Mouse (Mus musculus) cerebellum, adult 18-20 months (tissue): ENCODE measurements at regions not wholly inside any gene's neighbourhood (a gene's known extent, or its start where the extent isn't known, plus 50 kb on each side); places are given as distances from the start of the nearest gene placed in this dataset.

Source experiments
- DNase-seq, 2 experiments: peaks; one replicate each; pipeline ENCODE4 v3.0.0; 2021

DNA sequence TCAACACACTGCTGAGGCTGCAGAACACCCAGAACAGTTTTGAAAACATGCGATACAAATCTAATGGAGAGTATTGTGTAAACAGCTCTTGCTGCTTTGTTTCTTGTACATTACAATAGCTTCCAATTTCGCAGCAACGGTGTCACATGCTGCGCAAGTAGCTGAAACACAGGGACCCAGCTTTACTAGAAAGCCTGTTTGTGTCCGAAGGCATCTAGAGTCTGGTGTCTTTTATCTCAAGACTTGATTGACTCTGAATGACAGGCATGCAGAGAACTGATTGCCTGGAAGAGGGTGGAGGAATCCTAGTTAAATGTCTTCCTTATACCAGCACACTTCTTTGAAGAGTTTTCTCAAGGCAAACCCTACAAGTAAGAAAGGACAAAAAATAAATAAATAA is 66.1 kb upstream of the Fgf10 start:
- no peak for DNase-seq

DNA sequence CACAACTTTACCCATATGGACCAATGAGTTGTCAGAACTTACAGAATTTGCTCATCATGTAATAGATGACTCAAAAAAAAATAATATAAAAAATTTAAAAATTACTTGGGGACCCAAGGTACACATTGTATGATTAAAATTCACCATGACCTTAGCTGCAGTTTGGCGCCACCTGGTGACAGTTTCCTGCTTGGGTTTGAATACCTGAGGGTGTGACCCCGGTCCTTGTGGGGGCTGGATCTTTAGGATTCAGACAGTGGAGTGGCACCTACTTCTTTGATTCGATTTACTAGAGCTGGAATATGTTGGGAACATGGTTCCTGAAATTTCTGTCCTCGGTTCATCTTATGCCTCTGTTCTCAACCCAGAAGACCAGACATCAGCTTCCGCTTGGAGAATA is 72.7 kb upstream of the Fgf10 start:
- DNase-seq: peak; percentile 2 to 7

DNA sequence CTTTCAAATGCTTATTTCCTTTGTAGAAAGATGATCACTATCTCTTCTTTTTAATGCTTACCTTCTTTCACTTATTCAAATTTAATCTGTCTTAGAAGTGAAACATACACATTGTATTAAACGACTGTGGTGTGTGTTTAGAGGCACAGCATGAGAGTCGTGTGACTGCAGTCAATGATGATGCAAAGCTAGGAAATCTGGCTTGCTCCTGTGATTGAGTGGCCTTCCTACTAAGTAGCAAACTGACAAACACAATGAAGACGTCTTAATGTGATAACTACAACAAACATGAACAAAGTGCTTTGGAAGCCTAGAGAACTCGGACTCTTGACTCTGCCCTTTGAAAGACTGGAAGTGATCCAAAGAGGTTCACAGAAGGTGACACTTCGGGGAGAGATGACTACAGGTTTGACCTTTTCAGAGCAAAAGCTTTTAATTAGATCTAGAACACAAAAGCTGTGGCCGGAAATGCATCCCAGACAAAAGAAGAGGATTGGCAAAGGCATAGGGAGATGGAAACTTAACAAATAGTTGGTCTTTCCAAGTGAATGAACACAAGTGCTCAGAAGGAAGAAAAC is 73.3 kb upstream of the Fgf10 start:
- DNase-seq: no peak

DNA sequence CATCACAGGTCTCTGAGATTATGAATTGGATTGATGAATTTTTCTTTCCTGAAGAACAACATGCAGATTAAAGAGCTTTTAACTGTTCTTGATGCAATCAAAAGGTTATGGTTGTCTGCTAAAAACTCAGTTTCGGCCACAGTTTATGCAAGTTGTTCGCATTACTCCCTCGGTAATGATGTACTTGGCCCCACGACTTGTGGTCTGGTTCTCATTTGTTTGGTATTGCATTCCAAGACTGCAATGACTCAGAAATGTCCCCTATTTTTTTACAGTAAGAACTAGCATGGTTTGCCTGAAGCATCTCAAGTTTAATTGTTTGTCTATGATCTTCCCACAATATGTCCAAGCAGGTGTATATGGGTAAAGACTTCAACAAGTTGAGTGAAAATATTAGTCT is 77.5 kb upstream of the Fgf10 start:
- no peak for DNase-seq

DNA sequence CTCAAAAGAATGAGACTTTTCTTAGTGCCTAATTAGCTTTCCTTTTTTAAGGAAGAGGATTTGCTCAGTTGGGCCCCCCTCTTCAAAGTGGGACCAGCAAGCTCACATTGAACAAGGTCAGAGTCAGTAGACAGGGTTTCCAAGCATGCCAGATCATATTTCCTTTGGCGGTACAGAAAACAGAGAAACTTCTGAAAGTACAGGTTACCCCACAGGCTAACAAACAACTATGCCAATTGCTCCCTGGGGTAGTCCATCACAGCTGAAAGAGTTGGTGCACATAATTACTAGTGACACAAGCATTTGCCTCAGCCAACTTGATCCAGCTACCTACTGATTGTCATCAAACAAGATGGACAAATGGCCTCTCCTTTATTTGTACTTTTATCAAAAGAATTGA is 97.0 kb upstream of the Fgf10 start:
- no peak for DNase-seq

DNA sequence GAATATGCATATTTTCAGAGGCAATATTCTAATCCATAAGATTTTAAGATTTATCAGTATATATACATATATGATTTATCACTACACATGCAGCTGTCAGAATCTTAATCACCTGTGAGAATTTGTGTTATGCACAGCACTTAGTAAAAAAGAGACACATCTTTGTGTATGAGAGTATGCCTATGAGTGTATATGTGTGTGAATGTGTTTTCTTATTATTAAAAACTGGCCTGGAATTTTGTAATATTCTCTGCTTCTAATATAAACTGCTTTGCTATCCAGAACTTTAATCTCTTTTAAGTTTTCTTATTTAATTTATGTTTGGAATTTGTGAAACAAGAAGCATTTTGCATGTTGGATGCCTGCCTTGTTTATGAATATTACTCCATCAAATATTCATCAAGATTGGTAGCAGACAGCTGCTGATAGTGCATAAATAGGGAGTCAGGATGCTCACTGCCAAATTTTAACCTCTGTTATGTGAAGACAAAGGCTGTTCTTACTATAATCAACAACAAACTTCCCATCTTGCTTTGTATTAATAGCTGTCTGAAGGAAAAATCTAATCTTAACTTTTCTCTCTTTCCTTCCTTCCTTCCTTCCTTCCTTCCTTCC is 104.3 kb upstream of the Fgf10 start:
- DNase-seq: no peak

DNA sequence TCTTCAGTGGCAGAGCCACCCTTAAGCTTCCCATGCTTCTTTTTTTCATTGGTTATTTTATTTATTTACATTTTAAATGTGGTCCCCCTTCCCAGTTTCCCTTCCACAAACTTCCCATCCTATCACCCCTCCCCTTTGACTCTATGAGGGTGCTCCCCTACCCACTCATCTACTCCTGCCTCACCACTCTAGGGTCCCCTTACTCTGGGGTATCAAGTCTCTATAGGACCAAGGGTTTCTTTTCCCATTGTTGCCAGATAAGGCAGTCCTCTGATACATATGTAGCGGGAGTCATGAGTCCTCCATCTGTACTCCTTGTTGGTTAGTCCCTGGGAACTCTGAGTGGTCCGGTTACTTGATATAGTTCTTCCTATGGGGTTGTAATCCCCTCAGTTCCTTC is 110.6 kb upstream of the Fgf10 start:
- DNase-seq: no peak

DNA sequence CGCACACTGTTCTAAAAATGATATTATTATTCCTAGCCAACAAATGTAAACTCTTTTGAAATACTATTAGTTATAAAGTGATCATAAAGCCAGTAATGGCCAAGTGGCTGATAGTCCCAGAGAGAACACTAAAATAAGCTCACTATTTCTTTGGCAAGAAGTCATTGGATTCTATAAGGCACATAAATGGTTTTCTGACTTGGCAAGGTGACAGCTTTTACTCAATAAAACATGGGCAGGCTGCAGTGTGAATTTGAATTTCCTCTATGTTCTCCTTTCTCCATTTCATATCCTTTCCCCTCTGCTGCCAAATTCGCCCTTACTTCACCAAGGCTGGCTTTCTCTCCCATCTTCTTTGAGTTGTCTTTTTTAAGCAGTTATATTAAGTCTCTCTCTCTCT is 117.6 kb upstream of the Fgf10 start:
- no peak for DNase-seq

DNA sequence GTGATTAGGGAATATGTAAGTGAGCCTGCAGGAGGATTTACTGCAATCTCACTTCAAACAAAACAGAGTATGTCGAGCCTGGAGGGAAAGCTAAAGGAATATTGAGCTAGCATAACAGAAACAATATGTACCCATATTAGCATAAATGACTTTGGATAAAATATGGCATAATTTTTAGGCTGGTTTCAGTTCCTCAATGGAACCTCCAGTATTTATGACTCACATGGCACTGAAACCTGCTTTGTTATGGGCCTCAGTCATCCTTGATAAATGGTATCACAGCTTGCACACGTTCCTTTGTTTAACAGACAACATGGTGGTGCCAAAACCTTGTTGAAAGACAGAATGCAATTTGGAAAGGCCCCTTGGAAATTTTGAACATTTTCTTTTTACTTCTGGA is 130.8 kb upstream of the Fgf10 start:
- no peak for DNase-seq

DNA sequence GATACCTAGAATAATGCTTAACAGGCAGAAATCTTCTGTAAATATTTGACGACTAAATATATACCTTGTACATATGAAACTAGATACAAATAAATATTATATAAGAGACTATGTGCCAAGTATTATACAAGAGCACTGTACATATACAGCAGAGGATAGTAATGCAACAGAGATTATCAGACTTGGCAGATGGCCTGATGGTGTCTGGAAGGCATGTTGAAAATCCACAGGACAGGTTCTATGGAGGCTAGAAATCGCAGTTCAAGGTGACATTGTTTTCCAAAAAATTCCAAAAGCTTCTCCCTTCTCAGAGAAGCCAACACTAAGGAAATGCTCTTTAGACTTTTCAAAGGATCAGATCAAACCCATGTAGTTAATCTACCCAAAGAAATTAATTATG is 126.9 kb upstream of the Mrps30 start:
- DNase-seq: no peak

DNA sequence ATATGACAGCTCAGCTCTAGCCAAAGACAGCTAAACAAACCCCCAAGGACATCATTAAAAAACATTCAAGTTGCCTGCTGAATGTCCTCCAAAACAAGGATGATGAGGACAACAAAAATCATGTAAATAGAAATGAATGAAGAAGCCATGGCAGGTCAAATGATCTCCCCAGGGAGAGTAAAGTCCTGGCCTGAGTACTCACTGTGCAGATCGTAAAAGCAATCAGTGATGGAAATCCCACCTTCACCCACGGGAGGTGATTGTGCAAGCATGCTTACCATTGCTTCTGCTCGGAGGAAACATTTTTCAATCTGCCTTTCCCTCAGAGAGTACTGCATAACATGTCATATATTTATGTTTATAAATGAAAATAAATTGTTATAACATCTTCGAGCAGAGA is 119.1 kb upstream of the Mrps30 start:
- DNase-seq: no peak

DNA sequence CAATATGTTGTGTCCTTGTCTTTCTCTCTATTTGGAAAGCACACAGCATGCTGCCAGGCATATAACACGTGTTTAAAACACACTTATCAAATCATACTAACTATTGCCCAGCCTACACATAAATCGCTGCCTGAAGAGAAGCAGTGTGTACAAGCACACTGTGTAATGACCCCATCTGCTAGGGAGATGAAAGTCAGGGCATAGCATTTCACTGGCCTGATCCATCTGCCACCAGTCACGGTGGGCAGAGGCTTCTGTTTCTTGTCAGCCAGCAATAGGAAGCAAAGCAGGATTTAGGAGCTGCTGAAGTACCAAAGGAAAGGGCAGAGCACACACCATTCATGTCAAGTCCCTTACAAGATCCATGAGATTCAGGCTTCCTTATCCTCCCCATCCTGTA is 103.6 kb upstream of the Mrps30 start:
- DNase-seq: no peak

DNA sequence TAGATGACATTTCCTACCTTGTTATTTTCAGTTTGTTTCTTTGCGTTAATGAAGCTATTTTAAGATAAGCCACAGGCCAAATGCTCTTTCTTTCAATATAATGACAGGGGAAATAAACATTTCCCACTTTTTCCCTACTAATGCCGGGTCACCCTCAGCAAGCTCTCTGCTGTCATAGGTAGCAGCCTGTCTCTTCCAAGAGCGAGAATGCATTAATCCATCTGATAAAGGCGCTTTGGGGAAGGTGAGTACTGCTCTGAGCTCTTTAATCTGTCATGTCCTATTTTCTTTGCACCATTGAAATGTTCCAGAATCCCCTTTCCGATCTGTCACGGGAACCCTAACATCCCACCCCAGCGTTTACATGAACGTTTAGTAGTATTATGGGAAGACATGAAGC is 96.0 kb upstream of the Mrps30 start:
- DNase-seq: no peak

DNA sequence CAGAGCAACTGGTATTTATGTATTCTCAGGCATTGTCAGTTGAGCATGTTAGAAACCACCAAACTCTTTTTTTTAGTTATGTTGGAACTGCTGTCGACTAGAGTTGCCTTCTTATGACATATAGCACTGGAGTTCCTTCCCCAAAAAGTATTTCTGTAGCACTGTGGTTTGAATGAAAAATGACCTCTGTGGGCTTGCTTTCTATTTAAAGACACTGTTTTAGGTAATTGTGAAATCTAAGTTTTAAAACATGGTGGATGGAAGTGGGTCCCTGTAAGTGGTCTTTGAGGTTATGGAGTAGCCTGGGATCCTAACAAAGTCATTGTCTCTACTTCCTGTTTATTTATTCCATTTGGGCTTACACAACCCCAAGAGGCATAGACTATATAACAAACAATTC is 93.2 kb upstream of the Mrps30 start:
- DNase-seq: no peak

DNA sequence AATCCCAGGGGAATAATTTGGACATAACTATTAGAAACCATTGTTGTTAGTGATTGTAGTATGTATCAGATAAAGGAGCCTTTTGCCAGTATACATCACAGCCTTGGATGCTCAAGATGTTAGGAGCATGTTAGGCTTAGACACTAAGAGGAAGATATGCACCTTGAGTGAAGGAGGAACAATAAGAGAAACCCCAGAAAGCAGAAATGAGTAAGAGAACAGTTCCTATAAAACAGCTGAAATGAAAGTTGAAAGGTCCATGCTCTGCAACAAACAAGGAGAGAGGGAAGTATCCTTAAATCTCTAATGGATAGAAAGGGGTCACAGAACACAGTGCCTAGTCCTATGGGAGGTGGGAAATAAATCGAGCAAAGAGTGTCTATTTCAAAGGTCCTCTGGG is 91.4 kb upstream of the Mrps30 start:
- DNase-seq: no peak

DNA sequence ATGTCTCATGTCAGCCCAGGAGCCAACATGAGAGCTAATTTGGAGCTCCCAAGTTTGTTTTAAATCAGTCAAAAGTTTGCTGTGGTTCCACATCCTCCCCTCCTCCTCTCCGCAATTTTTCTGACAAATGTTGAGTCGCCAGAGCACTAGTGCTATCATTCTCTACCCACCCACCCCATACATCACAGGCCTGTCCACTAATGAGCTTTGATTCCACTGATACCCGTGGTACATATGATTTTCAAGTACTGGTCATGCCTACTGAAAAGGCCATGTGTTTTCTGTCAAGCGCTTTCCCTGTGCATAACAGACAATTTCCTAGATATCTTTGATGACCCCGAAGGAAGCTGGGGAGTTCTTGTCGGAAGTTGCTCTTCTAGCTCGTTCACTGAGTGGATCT is 85.5 kb upstream of the Mrps30 start:
- no peak for DNase-seq

DNA sequence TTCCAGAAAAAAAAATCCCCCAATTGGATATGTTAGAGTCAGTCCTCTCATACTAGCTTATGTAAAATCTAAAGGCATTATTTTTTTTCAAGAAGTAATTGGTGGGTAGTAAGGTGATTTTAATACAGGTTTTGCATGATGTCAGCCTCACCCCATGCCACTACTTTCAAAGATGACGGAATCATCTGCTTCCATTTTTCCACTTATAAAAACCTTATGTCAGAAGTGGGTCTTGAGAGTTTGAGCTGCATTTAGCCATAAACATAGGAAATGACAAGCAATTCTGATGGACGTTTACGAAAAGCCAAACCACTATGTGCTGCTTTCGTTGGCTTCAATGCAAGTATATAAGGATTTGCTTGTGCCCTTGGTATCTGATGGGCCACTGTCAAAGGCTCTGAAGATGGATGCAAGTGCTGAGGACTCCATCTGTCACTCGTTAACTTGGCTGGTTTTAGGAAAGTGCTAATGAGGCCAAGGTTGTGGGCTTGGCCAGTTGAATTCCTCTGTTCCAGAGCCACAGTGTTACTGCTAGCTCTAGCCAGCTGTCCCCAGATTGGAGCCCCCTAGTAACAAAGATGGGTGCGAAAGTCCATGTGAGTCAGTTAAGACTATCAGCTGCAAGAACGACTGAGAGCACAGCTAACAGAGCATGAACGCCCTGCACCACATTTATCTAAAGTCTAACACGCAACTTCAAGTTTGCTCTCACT is 72.8 kb upstream of the Mrps30 start:
- no peak for DNase-seq

DNA sequence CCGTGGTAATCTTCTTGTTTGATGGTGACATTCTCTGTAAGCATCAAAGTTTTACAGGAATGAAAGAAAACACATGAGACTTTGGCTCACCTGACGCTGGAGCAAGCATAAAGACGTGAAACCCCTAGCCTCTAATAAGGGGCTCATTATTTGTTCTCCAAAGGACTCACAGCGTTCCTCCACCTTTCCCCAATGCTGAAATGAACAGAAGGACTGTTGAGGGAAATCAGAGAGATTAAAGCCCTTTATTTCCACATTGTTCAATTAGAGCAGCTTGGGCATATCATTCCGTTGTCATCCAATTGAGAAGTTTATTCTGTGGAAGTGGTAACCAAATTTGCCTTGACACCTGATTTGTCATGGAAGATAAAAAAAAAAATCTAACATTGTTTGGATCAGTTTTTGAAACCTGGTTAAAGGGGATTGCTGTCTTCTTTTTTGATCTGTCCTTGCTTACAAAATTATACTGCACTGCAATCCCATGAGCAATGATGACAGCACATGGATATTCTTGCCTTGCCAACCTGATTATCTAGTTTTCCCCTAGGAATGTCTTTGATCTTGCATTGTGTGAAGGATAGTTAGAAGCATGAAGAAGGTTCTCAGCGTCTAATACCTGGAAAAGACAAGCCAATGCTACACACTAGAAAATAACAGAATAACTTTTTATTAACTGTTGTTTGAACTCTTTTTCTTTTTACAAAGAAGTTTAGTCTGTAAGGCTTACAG is 62.1 kb upstream of the Mrps30 start:
- no peak for DNase-seq

DNA sequence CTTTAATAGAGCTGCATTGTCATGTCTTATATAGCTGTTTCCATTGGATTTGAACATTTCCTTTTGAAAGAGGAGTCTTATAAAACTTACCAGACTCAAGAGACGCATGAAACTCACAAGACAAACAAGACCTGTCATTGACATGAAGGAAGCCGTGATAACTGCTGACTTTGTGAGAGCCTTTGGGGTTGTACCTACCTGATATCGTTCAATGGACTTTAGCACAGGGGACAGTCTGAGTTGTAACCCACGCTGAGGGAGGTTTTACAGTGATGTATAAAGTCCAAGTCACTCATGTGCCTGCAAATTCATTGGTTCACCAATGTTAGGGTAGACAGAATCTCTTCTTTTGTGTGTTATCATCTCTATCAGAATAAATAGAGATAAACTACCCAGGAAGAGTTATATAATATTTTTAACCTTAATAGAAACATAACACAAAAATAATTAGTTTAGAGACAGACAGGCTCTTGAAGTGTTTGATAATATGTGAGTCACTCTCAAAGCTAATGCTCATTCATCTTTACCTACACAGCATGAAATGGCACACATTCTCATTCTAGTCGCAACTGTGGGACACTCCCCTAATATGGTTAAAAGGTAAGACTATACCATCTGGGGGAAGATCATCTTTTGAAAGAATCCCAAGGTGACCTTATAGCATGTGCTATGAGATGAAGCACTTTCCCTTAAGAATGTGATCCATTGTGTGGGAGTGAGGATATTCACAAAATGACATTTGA is 54.4 kb upstream of the Mrps30 start:
- no peak for DNase-seq
